Comparison of ENCODE assay signal across 16 mouse cellular contexts in the genomic region with DNA sequence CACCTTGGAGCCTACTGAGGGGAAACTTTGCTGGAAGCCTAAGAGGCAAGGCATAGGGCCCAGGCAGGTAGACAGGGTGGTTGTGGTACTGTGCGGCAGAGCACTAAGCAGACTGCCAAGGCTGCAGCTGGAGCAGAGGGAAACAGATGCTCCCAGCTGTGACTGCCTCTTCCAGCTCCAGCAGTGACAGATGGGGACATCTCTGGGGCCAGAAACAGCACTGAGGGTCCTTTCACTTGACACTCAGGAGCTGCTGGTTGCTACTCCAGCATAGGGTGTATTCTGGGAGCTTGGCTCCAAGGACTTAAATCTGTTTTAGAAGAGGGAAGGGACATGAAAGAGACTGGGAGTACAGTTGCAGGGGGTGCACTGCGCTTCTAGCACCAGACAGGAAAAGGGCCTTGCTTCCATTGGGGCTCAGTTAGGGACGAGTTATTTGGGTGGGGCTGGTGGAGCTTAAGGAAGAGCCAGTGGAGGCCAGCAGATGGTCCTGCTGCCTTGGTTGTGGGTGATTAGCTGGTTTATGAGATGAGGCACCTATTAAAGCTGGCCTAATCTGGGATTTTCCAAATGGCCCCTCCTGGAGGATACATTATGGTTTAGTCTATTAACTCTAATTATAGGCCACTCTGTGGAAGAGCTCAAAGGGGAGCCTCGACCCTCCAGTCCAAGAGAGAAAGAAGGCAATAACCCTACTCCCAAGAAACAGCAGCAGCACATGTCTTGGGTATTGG. TPM values are rescaled to one million over a fixed set of nuclear protein-coding genes. Genes with fewer than 3 reads are reported as not detected.
DNase-seq lines count a peak whose midpoint lies in the region; ATAC-seq and TF ChIP-seq lines count a peak whose summit lies in the region.
"Had no signal": no experiment of that assay in that cellular context is flagged by ENCODE, and none has a peak within 500 bp of the region (broad histone marks: within the 10 kb centered on the region; RNA-seq: fewer than 3 reads in every experiment).

No protein-coding gene starts in this region.

- no peak overlapping the region for H3K4me2 ChIP-seq in heart, embryonic 13.5 days
- H3K4me2 ChIP-seq in stomach, embryonic 16.5 days (ENCODE audit: low read depth, low read length), result no peak overlapping the region
- no peak overlapping the region for H3K4me2 ChIP-seq in forebrain, embryonic 15.5 days (replicated peaks)
- H3K4me2 ChIP-seq: hindbrain, embryonic 15.5 days; midbrain, embryonic 12.5 days had no signal

- H3K27me3 ChIP-seq in heart, embryonic 13.5 days (replicated peaks), result no peaks in the 10 kb centered on the region
- H3K27me3 ChIP-seq in stomach, embryonic 16.5 days (ENCODE audit: control insufficient read depth, insufficient read depth, low read length), result no peaks in the 10 kb centered on the region
- H3K27me3 ChIP-seq in forebrain, embryonic 15.5 days, result 0 out of 2 replicates have a peak, but pooled peaks cover 3% of the 10 kb centered on the region
- H3K27me3 ChIP-seq: hindbrain, embryonic 15.5 days had no signal

- H3K9me3 ChIP-seq in heart, embryonic 13.5 days, result no peaks in the 10 kb centered on the region
- no peaks in the 10 kb centered on the region for H3K9me3 ChIP-seq in stomach, embryonic 16.5 days (replicated peaks; ENCODE audit: control insufficient read depth, low read length)
- H3K9me3 ChIP-seq in forebrain, embryonic 15.5 days, result no peaks in the 10 kb centered on the region
- H3K9me3 ChIP-seq: embryonic facial prominence, embryonic 10.5 days; hindbrain, embryonic 15.5 days; midbrain, embryonic 12.5 days had no signal

- intact Hi-C loops in heart, postnatal 25 days (cut with DNase I), result no loop called here

- H3K27ac ChIP-seq in heart, embryonic 13.5 days (replicated peaks), result peak overlapping the region; percentile 57
- H3K27ac ChIP-seq in layer of hippocampus, adult 2 months, result peak overlapping the region; percentile 28; the same call in 1 of the 2 replicates
- peak overlapping the region; percentile 17; the same call in 1 of the 2 replicates for H3K27ac ChIP-seq in stomach, embryonic 16.5 days (ENCODE audit: low read length)
- H3K27ac ChIP-seq in forebrain, embryonic 15.5 days (replicated peaks), result no peak overlapping the region
- H3K27ac ChIP-seq: embryonic facial prominence, embryonic 10.5 days; hindbrain, embryonic 15.5 days; liver, embryonic 14.5 days; midbrain, embryonic 12.5 days had no signal

- 46% methylated on average over 4 of the region's 4 CpGs for WGBS in heart, embryonic 13.5 days
- WGBS in stomach, embryonic 16.5 days, result 56% methylated on average over 4 of the region's 4 CpGs
- WGBS in forebrain, embryonic 15.5 days, result 37% methylated on average over 4 of the region's 4 CpGs

- no peak for ATAC-seq in heart, embryonic 13.5 days (ENCODE audit: extremely low read depth, insufficient number of reproducible peaks, low FRiP score, low TSS enrichment)
- ATAC-seq in stomach, embryonic 16.5 days (ENCODE audit: insufficient read depth, low FRiP score), result no peak
- no peak for ATAC-seq in forebrain, embryonic 15.5 days (replicated peaks)
- ATAC-seq: CD4-positive, CD25-positive, alpha-beta regulatory T cell, adult 4 months had no signal

- no peak for DNase-seq in heart, postnatal 25 days (ENCODE audit: low spot score)
- no peak for DNase-seq in layer of hippocampus, adult 2 months (ENCODE audit: low spot score in 2 of 2)
- DNase-seq in layer of hippocampus, adult 9-10 months (ENCODE audit: low spot score), result no peak
- DNase-seq in testis, postnatal 10 days (ENCODE audit: low spot score), result peak; percentile 49
- no peak for DNase-seq in testis, postnatal 14 days (ENCODE audit: low spot score)
- DNase-seq: cerebellum, adult 2 months; thymus, adult 2 months had no signal

- no peaks in the 10 kb centered on the region for H3K36me3 ChIP-seq in heart, embryonic 13.5 days
- H3K36me3 ChIP-seq in stomach, embryonic 16.5 days (ENCODE audit: control insufficient read depth, insufficient read depth, low read length), result no peaks in the 10 kb centered on the region
- H3K36me3 ChIP-seq in forebrain, embryonic 15.5 days, result no peaks in the 10 kb centered on the region
- H3K36me3 ChIP-seq: embryonic facial prominence, embryonic 10.5 days; hindbrain, embryonic 15.5 days; midbrain, embryonic 12.5 days had no signal

- TF ChIP-seq CTCF in layer of hippocampus, adult 2 months (conservative IDR thresholded peaks at IDR 0.05), result no peak

- no peak overlapping the region for H3K4me3 ChIP-seq in heart, embryonic 13.5 days
- no peak overlapping the region for H3K4me3 ChIP-seq in layer of hippocampus, adult 2 months
- H3K4me3 ChIP-seq in stomach, embryonic 16.5 days (replicated peaks; ENCODE audit: low read length), result no peak overlapping the region
- H3K4me3 ChIP-seq in forebrain, embryonic 15.5 days, result no peak overlapping the region
- H3K4me3 ChIP-seq: embryonic facial prominence, embryonic 10.5 days; hindbrain, embryonic 15.5 days; midbrain, embryonic 12.5 days had no signal

- H3K9ac ChIP-seq in heart, embryonic 13.5 days, result no peak overlapping the region
- no peak overlapping the region for H3K9ac ChIP-seq in stomach, embryonic 16.5 days (ENCODE audit: low read length)
- no peak overlapping the region for H3K9ac ChIP-seq in forebrain, embryonic 15.5 days (replicated peaks)
- H3K9ac ChIP-seq: hindbrain, embryonic 15.5 days; liver, embryonic 14.5 days; midbrain, embryonic 12.5 days had no signal

- peaks cover 60% of the 10 kb centered on the region for H3K4me1 ChIP-seq in heart, embryonic 13.5 days
- peaks cover 27% of the 10 kb centered on the region for H3K4me1 ChIP-seq in stomach, embryonic 16.5 days (ENCODE audit: control insufficient read depth, insufficient read depth, low read length)
- H3K4me1 ChIP-seq in forebrain, embryonic 15.5 days, result peaks cover 14% of the 10 kb centered on the region

RNA-seq across cellular contexts. Expression of a gene that starts 2.3 kb away (rescaled TPM):
- polyA plus RNA-seq in heart, embryonic 13.5 days (2015; fragmentation: Nextera tagmentation; extraction: Ambion mirVana), result 3.3 and 3.4 TPM in 2 replicates
- under 1 TPM; 0.26 to 0.31 TPM for total RNA-seq in heart, postnatal 25 days (2021)
- total RNA-seq in layer of hippocampus, adult 2 months (2021), result not detected
- 25.5 and 31.3 TPM in 2 replicates for polyA plus RNA-seq in stomach, embryonic 16.5 days (2015; fragmentation: Nextera tagmentation; extraction: Ambion mirVana)
- polyA plus RNA-seq in forebrain, embryonic 15.5 days (2015; fragmentation: Nextera tagmentation; extraction: Ambion mirVana), result 0.14 and 0.20 TPM in 2 replicates

RNA-seq across cellular contexts. Expression of a gene that starts 21.4 kb away (rescaled TPM):
- 156 and 173 TPM in 2 replicates for polyA plus RNA-seq in heart, embryonic 13.5 days (2015; fragmentation: Nextera tagmentation; extraction: Ambion mirVana)
- 10 to 100 TPM; 57.1 to 59.8 TPM for total RNA-seq in heart, postnatal 25 days (2021)
- total RNA-seq in layer of hippocampus, adult 2 months (2021), result 10 to 100 TPM; 44.3 to 44.5 TPM
- polyA plus RNA-seq in stomach, embryonic 16.5 days (2015; fragmentation: Nextera tagmentation; extraction: Ambion mirVana), result 99.0 and 107 TPM in 2 replicates
- 33.1 and 37.6 TPM in 2 replicates for polyA plus RNA-seq in forebrain, embryonic 15.5 days (2015; fragmentation: Nextera tagmentation; extraction: Ambion mirVana)

RNA-seq across cellular contexts. Expression of a gene that starts 29.2 kb away (rescaled TPM):
- not detected in 2 replicates for polyA plus RNA-seq in heart, embryonic 13.5 days (2015; fragmentation: Nextera tagmentation; extraction: Ambion mirVana)
- under 1 TPM in 1 of 2 experiments, not detected in 1; 0.39 TPM for total RNA-seq in heart, postnatal 25 days (2021)
- not detected for total RNA-seq in layer of hippocampus, adult 2 months (2021)
- polyA plus RNA-seq in stomach, embryonic 16.5 days (2015; fragmentation: Nextera tagmentation; extraction: Ambion mirVana), result not detected in 2 replicates
- polyA plus RNA-seq in forebrain, embryonic 15.5 days (2015; fragmentation: Nextera tagmentation; extraction: Ambion mirVana), result not detected in 2 replicates
- total RNA-seq: gastrocnemius, adult 18-20 months had no signal
- polyA plus RNA-seq: CD4-positive, CD25-positive, alpha-beta regulatory T cell, adult 4 months; embryonic facial prominence, embryonic 10.5 days; hindbrain, embryonic 15.5 days; liver, embryonic 14.5 days; midbrain, embryonic 12.5 days had no signal

RNA-seq across cellular contexts. Expression of a gene that starts 34.4 kb away (rescaled TPM):
- polyA plus RNA-seq in heart, embryonic 13.5 days (2015; fragmentation: Nextera tagmentation; extraction: Ambion mirVana), result not detected in 2 replicates
- total RNA-seq in heart, postnatal 25 days (2021), result not detected
- total RNA-seq in layer of hippocampus, adult 2 months (2021), result not detected
- polyA plus RNA-seq in stomach, embryonic 16.5 days (2015; fragmentation: Nextera tagmentation; extraction: Ambion mirVana), result not detected in 2 replicates
- not detected in 2 replicates for polyA plus RNA-seq in forebrain, embryonic 15.5 days (2015; fragmentation: Nextera tagmentation; extraction: Ambion mirVana)
- total RNA-seq: gastrocnemius, adult 18-20 months had no signal
- polyA plus RNA-seq: CD4-positive, CD25-positive, alpha-beta regulatory T cell, adult 4 months; embryonic facial prominence, embryonic 10.5 days; hindbrain, embryonic 15.5 days; liver, embryonic 14.5 days; midbrain, embryonic 12.5 days; thymus, adult 2 months had no signal

RNA-seq across cellular contexts. Expression of a gene that starts 46.4 kb away (rescaled TPM):
- 0.17 TPM in 2 replicates for polyA plus RNA-seq in heart, embryonic 13.5 days (2015; fragmentation: Nextera tagmentation; extraction: Ambion mirVana)
- total RNA-seq in heart, postnatal 25 days (2021), result 1 to 10 TPM in 1 of 2 experiments, under 1 TPM in 1; 0.59 to 1.1 TPM
- total RNA-seq in layer of hippocampus, adult 2 months (2021), result 10 to 100 TPM; 76.1 to 76.4 TPM
- polyA plus RNA-seq in stomach, embryonic 16.5 days (2015; fragmentation: Nextera tagmentation; extraction: Ambion mirVana), result 0.29 and 0.32 TPM in 2 replicates
- polyA plus RNA-seq in forebrain, embryonic 15.5 days (2015; fragmentation: Nextera tagmentation; extraction: Ambion mirVana), result 5.4 and 6.2 TPM in 2 replicates
- polyA plus RNA-seq: CD4-positive, CD25-positive, alpha-beta regulatory T cell, adult 4 months had no signal
